Mouse (Mus musculus): ENCODE measurements around the gene Rcan2. TPM values are rescaled to one million over a fixed set of nuclear protein-coding genes. Genes with fewer than 3 reads are reported as not detected.

Gene Rcan2
- polyA plus RNA-seq, 1 experiment from 2014 or later: 37.6 TPM

DNA sequence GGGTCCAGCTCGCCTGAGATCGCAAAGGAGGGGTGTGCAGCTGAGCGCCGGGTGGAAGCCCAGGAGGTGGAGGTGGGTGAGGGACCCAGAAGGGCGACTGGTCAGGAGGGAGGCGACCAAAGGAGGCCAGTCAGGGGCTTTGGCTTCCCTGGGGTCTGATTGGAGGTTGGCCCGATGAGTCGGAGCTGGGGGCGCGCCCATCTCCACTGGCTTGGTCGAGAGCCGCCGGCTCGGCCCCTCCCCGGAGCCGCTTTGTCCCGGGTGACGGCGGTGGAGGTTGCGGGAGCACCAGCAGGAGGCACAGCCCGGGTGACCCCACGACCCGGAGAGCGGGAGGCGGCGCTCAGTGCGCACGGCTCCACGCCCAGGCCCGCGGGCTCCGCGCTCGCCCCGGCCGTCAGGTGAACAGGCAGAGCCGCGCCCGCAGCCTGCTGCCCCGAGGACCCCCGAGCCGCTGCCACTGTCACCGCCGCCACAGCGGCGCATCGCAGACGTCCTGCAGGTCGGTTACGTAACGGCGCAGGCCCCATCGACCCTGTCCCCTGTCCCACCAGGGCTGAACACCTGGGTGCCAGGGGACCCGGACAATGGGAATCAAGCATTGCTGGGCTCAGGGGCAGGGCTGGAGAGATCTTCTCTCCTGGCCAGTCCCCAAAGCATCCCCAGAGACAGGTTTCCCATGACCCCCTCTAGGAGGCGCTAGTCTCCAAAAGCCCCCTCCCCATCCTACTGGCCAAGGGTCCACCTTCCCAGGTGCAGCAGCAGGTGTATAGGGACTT is 633 bp downstream of the Rcan2 start:
- Histone ChIP-seq H3K27ac (ENCODE audit: low read depth, low read length) (peak overlapping the region; percentile 11; the same call in 1 of the 2 replicates), H3K4me3 (ENCODE audit: low read depth, low read length) (peak overlapping the region; percentile 65)

DNA sequence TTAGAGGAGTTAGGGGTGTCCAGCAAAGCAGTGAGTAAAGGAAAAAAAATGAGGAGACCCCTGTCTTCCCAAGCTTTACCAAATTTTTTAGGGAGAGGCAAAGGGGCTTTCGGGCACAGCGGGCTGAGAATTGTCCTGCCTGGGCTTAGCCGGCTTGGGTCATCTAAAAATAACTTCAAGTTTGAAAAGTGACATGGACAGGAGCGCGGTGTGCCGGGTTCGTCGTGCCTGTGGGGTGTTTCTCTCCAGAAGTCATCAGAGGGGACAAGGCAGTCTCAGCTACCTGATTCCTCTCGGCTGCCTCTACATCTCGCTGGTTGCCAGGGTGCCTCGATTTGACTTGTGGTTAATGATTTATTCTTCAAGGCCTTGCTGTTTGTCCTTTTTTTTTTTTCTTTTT is 1.3 kb downstream of the Rcan2 start:
- Histone ChIP-seq H3K4me3 (ENCODE audit: low read depth, low read length) (peak overlapping the region; percentile 65), H3K4me2 (replicated peaks; ENCODE audit: low read depth, low read length) (peak overlapping the region; percentile 85; the same call in 1 of the 2 replicates), H3K36me3 (ENCODE audit: control insufficient read depth, insufficient read depth, low read length) (no peaks in the 10 kb centered on the region), H3K9ac (ENCODE audit: low read depth, low read length) (no peak overlapping the region), H3K4me1 (replicated peaks; ENCODE audit: control insufficient read depth, insufficient read depth, low read length) (no peaks in the 10 kb centered on the region), H3K9me3 (ENCODE audit: control insufficient read depth, low read length) (no peaks in the 10 kb centered on the region), H3K27me3 (ENCODE audit: control insufficient read depth, insufficient read depth, low read length) (no peaks in the 10 kb centered on the region), H3K27ac (ENCODE audit: low read depth, low read length) (no peak overlapping the region)
- DNase-seq (ENCODE audit: low spot score) (no peak), ATAC-seq (ENCODE audit: low FRiP score) (no peak)
- 57% methylated on average over 11 of the region's 11 CpGs for WGBS

More for the DNA sequence above, 633 bp downstream of the Rcan2 start:
- Histone ChIP-seq H3K4me2 (replicated peaks; ENCODE audit: low read depth, low read length) (peak overlapping the region; percentile 85), H3K9me3 (ENCODE audit: control insufficient read depth, low read length) (no peaks in the 10 kb centered on the region), H3K36me3 (ENCODE audit: control insufficient read depth, insufficient read depth, low read length) (no peaks in the 10 kb centered on the region), H3K9ac (ENCODE audit: low read depth, low read length) (peak overlapping the region; percentile 64), H3K27me3 (ENCODE audit: control insufficient read depth, insufficient read depth, low read length) (no peaks in the 10 kb centered on the region), H3K4me1 (replicated peaks; ENCODE audit: control insufficient read depth, insufficient read depth, low read length) (no peaks in the 10 kb centered on the region)
- DNase-seq (ENCODE audit: low spot score) (peak; percentile 74), ATAC-seq (ENCODE audit: low FRiP score) (peak; percentile 95)
- WGBS: under 1% methylated on average over 49 of the region's 55 CpGs

DNA sequence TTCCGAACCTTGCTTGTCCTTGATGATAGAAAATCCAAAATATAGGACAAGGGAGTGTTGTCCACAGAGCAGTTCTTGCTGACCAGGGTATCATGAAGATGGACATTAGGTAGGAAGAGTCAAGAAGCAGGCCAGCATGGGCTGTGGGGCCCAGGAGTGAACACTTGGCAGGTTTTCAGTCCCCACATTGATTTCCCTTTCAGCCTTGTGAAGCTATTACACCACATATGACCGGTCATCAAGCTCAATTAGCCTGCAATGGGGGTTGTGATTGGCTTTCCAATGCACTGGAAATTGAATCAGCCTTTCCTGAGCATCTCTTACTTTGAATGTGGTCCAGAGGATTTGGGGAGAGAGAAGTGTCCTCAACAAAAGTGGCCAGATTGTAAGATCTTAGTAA is 2.0 kb downstream of the Rcan2 start:
- Histone ChIP-seq H3K27me3 (ENCODE audit: control insufficient read depth, insufficient read depth, low read length) (no peaks in the 10 kb centered on the region), H3K4me1 (replicated peaks; ENCODE audit: control insufficient read depth, insufficient read depth, low read length) (no peaks in the 10 kb centered on the region), H3K4me2 (replicated peaks; ENCODE audit: low read depth, low read length) (no peak overlapping the region), H3K9ac (ENCODE audit: low read depth, low read length) (no peak overlapping the region), H3K36me3 (ENCODE audit: control insufficient read depth, insufficient read depth, low read length) (no peaks in the 10 kb centered on the region), H3K27ac (ENCODE audit: low read depth, low read length) (no peak overlapping the region), H3K9me3 (ENCODE audit: control insufficient read depth, low read length) (no peaks in the 10 kb centered on the region), H3K4me3 (ENCODE audit: low read depth, low read length) (no peak overlapping the region)
- 93% methylated on average over 2 of the region's 2 CpGs for WGBS
- DNase-seq (ENCODE audit: low spot score) (no peak), ATAC-seq (ENCODE audit: low FRiP score) (no peak)

DNA sequence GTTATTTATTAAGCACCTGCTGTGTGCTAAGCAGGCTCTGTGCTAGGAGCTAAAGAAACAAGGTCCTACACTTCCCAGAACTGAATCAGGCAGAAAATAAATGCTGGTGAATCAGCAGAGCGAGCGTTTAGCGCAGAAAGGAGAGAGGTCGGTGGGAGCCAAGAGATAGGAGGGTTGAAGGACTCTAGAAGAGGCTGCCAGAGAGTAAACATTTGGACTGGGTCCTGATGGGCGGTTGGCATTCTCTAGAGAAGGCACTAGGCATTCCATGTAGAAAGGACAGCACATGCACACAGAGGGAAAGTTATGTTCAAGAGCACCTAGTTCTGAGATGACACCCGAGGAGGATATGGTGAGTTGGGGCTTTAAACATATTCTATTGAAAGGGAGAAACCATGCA is 2.6 kb downstream of the Rcan2 start:
- Histone ChIP-seq H3K36me3 (ENCODE audit: control insufficient read depth, insufficient read depth, low read length) (no peaks in the 10 kb centered on the region), H3K27me3 (ENCODE audit: control insufficient read depth, insufficient read depth, low read length) (no peaks in the 10 kb centered on the region), H3K4me1 (replicated peaks; ENCODE audit: control insufficient read depth, insufficient read depth, low read length) (no peaks in the 10 kb centered on the region), H3K27ac (ENCODE audit: low read depth, low read length) (no peak overlapping the region), H3K4me3 (ENCODE audit: low read depth, low read length) (no peak overlapping the region), H3K4me2 (replicated peaks; ENCODE audit: low read depth, low read length) (no peak overlapping the region), H3K9ac (ENCODE audit: low read depth, low read length) (no peak overlapping the region), H3K9me3 (ENCODE audit: control insufficient read depth, low read length) (no peaks in the 10 kb centered on the region)
- ATAC-seq (ENCODE audit: low FRiP score) (no peak), DNase-seq (ENCODE audit: low spot score) (no peak)
- 81% methylated on average over 6 of the region's 6 CpGs for WGBS

DNA sequence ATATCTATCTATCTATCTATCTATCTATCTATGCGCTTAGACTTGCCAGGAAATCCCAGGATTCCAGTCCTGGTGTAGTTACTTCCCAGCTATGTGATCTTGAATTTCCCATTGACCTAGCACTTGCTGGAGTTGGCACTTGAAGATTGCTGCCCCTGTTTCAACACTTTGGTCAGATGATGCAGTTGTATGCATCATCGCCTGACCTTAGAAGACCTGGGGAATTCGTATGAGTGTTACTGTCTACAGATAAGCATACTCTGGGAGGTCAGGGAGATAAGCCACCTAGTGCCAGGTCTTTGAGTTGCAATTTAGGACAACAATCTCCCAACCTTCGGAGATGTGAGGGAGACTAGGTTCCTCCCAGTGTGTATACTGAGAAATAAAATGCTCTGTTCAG is 5.7 kb downstream of the Rcan2 start:
- no peak for ATAC-seq (ENCODE audit: low FRiP score)
- H3K27ac ChIP-seq (ENCODE audit: low read depth, low read length): no peak overlapping the region
- H3K4me1 ChIP-seq (replicated peaks; ENCODE audit: control insufficient read depth, insufficient read depth, low read length): no peaks in the 10 kb centered on the region
- no peaks in the 10 kb centered on the region for H3K9me3 ChIP-seq (ENCODE audit: control insufficient read depth, low read length)
- H3K4me2 ChIP-seq (replicated peaks; ENCODE audit: low read depth, low read length): no peak overlapping the region
- H3K4me3 ChIP-seq (ENCODE audit: low read depth, low read length): no peak overlapping the region
- H3K9ac ChIP-seq (ENCODE audit: low read depth, low read length): no peak overlapping the region
- 79% methylated on average over 4 of the region's 4 CpGs for WGBS
- DNase-seq (ENCODE audit: low spot score): no peak
- H3K36me3 ChIP-seq (ENCODE audit: control insufficient read depth, insufficient read depth, low read length): no peaks in the 10 kb centered on the region
- H3K27me3 ChIP-seq (ENCODE audit: control insufficient read depth, insufficient read depth, low read length): no peaks in the 10 kb centered on the region

DNA sequence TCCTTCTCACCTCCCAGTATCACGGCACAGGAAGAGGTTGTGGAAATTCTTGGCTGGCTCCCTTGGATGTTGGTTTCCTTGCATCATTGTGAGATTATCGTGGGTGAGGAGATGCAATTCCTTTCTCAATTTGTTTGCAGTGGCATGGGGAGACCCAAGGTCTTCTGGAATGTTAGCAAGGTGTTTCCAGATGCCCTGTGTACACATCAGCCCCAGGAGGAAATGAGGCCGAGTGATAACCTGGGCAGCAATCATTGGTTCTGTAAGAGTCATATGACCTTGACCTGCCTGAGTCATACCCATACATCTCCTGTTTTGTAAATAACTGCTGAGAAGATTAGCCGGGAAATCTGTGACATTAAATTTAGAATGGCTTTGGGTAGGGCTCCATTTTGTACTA is 10.3 kb downstream of the Rcan2 start:
- no peaks in the 10 kb centered on the region for H3K27me3 ChIP-seq (ENCODE audit: control insufficient read depth, insufficient read depth, low read length)
- WGBS: 88% methylated on average over 4 of the region's 4 CpGs
- no peaks in the 10 kb centered on the region for H3K9me3 ChIP-seq (ENCODE audit: control insufficient read depth, low read length)
- ATAC-seq (ENCODE audit: low FRiP score): no peak
- H3K4me2 ChIP-seq (replicated peaks; ENCODE audit: low read depth, low read length): no peak overlapping the region
- H3K4me1 ChIP-seq (replicated peaks; ENCODE audit: control insufficient read depth, insufficient read depth, low read length): no peaks in the 10 kb centered on the region
- H3K36me3 ChIP-seq (ENCODE audit: control insufficient read depth, insufficient read depth, low read length): no peaks in the 10 kb centered on the region
- H3K4me3 ChIP-seq (ENCODE audit: low read depth, low read length): no peak overlapping the region
- no peak for DNase-seq (ENCODE audit: low spot score)
- H3K27ac ChIP-seq (ENCODE audit: low read depth, low read length): no peak overlapping the region
- H3K9ac ChIP-seq (ENCODE audit: low read depth, low read length): no peak overlapping the region

DNA sequence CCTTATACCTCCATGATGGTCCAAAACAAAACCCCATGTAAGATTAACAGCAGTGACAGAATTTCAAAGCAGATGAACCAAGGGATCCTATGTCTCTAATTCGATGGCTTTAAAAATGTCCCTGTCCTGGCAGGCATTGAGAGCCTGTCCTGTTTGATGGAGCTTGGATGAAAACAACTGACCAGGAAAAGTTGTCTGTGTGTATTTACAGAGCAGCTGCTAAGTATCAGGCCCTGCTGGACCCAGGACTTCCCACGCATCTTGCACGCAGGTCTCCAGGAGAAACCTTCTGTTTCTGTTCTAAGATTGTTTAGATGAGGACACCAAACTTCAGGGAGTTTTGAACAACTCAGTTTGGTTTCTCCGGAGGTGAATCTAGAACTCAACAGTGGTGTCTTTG is 14.2 kb downstream of the Rcan2 start:
- 86% methylated on average over 4 of the region's 4 CpGs for WGBS

DNA sequence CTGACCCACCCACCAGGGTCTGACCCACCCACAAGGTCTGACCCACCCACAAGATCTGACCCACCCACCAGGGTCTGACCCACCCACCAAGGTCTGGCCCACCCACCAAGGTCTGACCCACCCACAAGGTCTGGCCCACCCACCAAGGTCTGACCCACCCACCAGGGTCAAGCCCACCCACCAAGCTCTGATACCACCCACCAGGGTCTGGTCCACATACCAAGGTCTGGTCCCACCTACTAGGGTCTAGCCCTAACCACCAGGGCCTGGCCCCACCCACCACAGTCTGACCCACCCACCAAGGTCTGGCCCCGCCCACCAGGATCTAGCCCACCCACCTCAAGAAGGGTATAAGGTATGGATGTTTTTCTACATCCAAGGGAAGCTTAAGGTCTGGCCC is 15.3 kb downstream of the Rcan2 start:
- 71% methylated on average over 1 of the region's 1 CpGs for WGBS
- no peak overlapping the region for H3K9ac ChIP-seq (ENCODE audit: low read depth, low read length)
- H3K4me2 ChIP-seq (replicated peaks; ENCODE audit: low read depth, low read length): no peak overlapping the region
- H3K27me3 ChIP-seq (ENCODE audit: control insufficient read depth, insufficient read depth, low read length): no peaks in the 10 kb centered on the region
- no peaks in the 10 kb centered on the region for H3K4me1 ChIP-seq (replicated peaks; ENCODE audit: control insufficient read depth, insufficient read depth, low read length)
- H3K36me3 ChIP-seq (ENCODE audit: control insufficient read depth, insufficient read depth, low read length): no peaks in the 10 kb centered on the region
- no peak overlapping the region for H3K27ac ChIP-seq (ENCODE audit: low read depth, low read length)
- ATAC-seq (ENCODE audit: low FRiP score) (no peak), DNase-seq (ENCODE audit: low spot score) (no peak)
- no peaks in the 10 kb centered on the region for H3K9me3 ChIP-seq (ENCODE audit: control insufficient read depth, low read length)
- H3K4me3 ChIP-seq (ENCODE audit: low read depth, low read length): no peak overlapping the region

More for the DNA sequence above, 14.2 kb downstream of the Rcan2 start:
- Histone ChIP-seq H3K4me1 (replicated peaks; ENCODE audit: control insufficient read depth, insufficient read depth, low read length) (no peaks in the 10 kb centered on the region), H3K9me3 (ENCODE audit: control insufficient read depth, low read length) (no peaks in the 10 kb centered on the region), H3K27me3 (ENCODE audit: control insufficient read depth, insufficient read depth, low read length) (no peaks in the 10 kb centered on the region), H3K36me3 (ENCODE audit: control insufficient read depth, insufficient read depth, low read length) (no peaks in the 10 kb centered on the region), H3K27ac (ENCODE audit: low read depth, low read length) (no peak overlapping the region), H3K4me2 (replicated peaks; ENCODE audit: low read depth, low read length) (no peak overlapping the region), H3K9ac (ENCODE audit: low read depth, low read length) (no peak overlapping the region), H3K4me3 (ENCODE audit: low read depth, low read length) (no peak overlapping the region)
- ATAC-seq (ENCODE audit: low FRiP score): no peak
- DNase-seq (ENCODE audit: low spot score): no peak

DNA sequence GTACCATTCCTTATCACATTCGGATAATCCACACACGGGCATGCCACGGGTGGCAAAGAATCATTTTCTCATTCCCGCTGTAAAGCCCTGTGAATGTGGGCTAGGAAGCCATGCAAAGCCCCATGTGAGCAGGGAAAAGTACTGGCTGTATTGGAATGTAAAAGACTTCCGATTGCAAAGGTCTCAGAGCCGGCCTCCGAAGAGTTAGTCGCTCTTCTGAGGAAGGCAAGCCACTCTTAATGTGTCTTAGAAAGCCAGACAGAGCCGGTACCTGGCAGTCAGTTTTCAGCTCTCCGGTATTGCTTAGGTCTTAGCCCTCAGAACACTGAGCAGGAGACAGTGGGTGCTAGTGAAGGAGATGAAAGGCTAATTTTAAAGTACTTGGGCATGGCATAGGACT is 16.0 kb downstream of the Rcan2 start:
- no peak overlapping the region for H3K9ac ChIP-seq (ENCODE audit: low read depth, low read length)
- 87% methylated on average over 10 of the region's 10 CpGs for WGBS
- H3K27ac ChIP-seq (ENCODE audit: low read depth, low read length): no peak overlapping the region
- no peaks in the 10 kb centered on the region for H3K9me3 ChIP-seq (ENCODE audit: control insufficient read depth, low read length)
- no peaks in the 10 kb centered on the region for H3K36me3 ChIP-seq (ENCODE audit: control insufficient read depth, insufficient read depth, low read length)
- H3K4me3 ChIP-seq (ENCODE audit: low read depth, low read length): no peak overlapping the region
- no peak overlapping the region for H3K4me2 ChIP-seq (replicated peaks; ENCODE audit: low read depth, low read length)
- no peak for ATAC-seq (ENCODE audit: low FRiP score)
- no peaks in the 10 kb centered on the region for H3K27me3 ChIP-seq (ENCODE audit: control insufficient read depth, insufficient read depth, low read length)
- no peak for DNase-seq (ENCODE audit: low spot score)
- no peaks in the 10 kb centered on the region for H3K4me1 ChIP-seq (replicated peaks; ENCODE audit: control insufficient read depth, insufficient read depth, low read length)
